10 mouse cellular contexts compared by ENCODE assay signal in the genomic region with DNA sequence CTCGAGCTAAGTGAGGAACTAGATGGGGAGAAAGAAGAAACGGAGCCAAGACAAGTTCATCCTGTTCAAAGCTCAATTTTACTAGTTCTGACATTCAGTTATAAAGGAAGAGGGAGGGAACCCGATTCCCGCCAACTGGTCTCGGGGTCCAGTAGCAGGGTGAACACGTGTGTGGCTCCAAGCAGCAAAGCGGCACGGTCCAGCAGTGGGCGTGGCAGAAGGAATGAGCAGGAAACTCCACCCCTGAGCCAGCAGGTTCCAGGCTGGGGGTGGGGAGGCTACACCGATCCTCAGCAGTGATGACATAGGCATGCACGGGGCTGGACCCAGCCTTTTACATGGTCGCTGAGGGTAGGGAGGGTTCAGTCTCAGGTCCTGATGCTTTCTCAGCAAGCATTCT. TPM values are rescaled to one million over a fixed set of nuclear protein-coding genes. Genes with fewer than 3 reads are reported as not detected.
DNase-seq lines count a peak whose midpoint lies in the region; ATAC-seq and TF ChIP-seq lines count a peak whose summit lies in the region.
"Not testable (repeated sequence)": the region's sequence is repeated elsewhere in the genome, so short reads cannot be mapped to it uniquely, and the experiment has no call there.
"Had no signal": no experiment of that assay in that cellular context is flagged by ENCODE, and none has a peak within 500 bp of the region (broad histone marks: within the 10 kb centered on the region; RNA-seq: fewer than 3 reads in every experiment).

No protein-coding gene starts in this region.

- H3K9ac ChIP-seq in CH12.LX (ENCODE audit: insufficient read depth, low read depth); forebrain, embryonic 15.5 days (replicated peaks); stomach, postnatal 0 days (ENCODE audit: low read length): not testable (repeated sequence)
- H3K9ac ChIP-seq in heart, embryonic 16.5 days (ENCODE audit: low read length) = peak overlapping the region; percentile 47; the same call in 1 of the 2 replicates
- peak overlapping the region; percentile 62 for H3K9ac ChIP-seq in liver, embryonic 13.5 days
- peak overlapping the region; percentile 9; the same call in 1 of the 2 replicates for H3K9ac ChIP-seq in midbrain, embryonic 14.5 days (replicated peaks; ENCODE audit: low read length)

- not testable (repeated sequence) for ATAC-seq in forebrain, embryonic 15.5 days (replicated peaks); heart, embryonic 16.5 days (replicated peaks; ENCODE audit: extremely low read depth, insufficient read depth, low FRiP score); midbrain, embryonic 14.5 days (ENCODE audit: low FRiP score, low TSS enrichment)
- peak; percentile 10 for ATAC-seq in liver, embryonic 13.5 days (ENCODE audit: low read depth)
- ATAC-seq in stomach, postnatal 0 days (ENCODE audit: low FRiP score, low TSS enrichment) = peak; percentile 13; the same call in 1 of the 2 replicates

- not testable (repeated sequence) for TF ChIP-seq CTCF in CH12.LX (conservative IDR thresholded peaks at IDR 0.05 in 1 of 2, IDR thresholded peaks at IDR 0.05 in 1 of 2; ENCODE audit: low read depth in 2 of 2, low read length in 2 of 2); cerebellum, adult 2 months (IDR thresholded peaks at IDR 0.05; ENCODE audit: borderline replicate concordance, insufficient read depth, low read depth, low read length); stomach, postnatal 0 days (IDR thresholded peaks at IDR 0.05; ENCODE audit: low read depth)

- peaks cover 13% of the 10 kb centered on the region; the same call in 1 of the 2 replicates for H3K79me2 ChIP-seq in CH12.LX (replicated peaks; ENCODE audit: control insufficient read depth, extremely low read depth, insufficient read depth, poor library complexity, severe bottlenecking)

- dilution Hi-C loops in CH12.LX (cut with MboI; ENCODE audit: extremely low pct_ligation_motif_present, extremely low pct_unique_long_range_greater_than_20kb, low sequenced_read_pairs) = not testable (repeated sequence)

- peaks cover 38 to 43% of the 10 kb centered on the region in 2 experiments for H3K4me1 ChIP-seq in CH12.LX (ENCODE audit: control insufficient read depth in 1 of 2, insufficient read depth in 2 of 2)
- peaks cover 24% of the 10 kb centered on the region for H3K4me1 ChIP-seq in cerebellum, adult 2 months (ENCODE audit: control insufficient read depth, insufficient read depth, low read length)
- H3K4me1 ChIP-seq in forebrain, embryonic 15.5 days = peaks cover 32% of the 10 kb centered on the region
- H3K4me1 ChIP-seq in heart, embryonic 16.5 days (ENCODE audit: control insufficient read depth, insufficient read depth, low read length) = peaks cover 20% of the 10 kb centered on the region
- H3K4me1 ChIP-seq in liver, embryonic 13.5 days (replicated peaks) = peaks cover 74% of the 10 kb centered on the region
- H3K4me1 ChIP-seq in midbrain, embryonic 14.5 days (ENCODE audit: control insufficient read depth, insufficient read depth, low read length) = peaks cover 12% of the 10 kb centered on the region
- not testable (repeated sequence) for H3K4me1 ChIP-seq in stomach, postnatal 0 days (replicated peaks; ENCODE audit: control insufficient read depth, insufficient read depth)

- H3K27me3 ChIP-seq in CH12.LX (replicated peaks); cerebellum, adult 2 months (ENCODE audit: control insufficient read depth, insufficient read depth, low read length); forebrain, embryonic 15.5 days; heart, embryonic 16.5 days (ENCODE audit: control insufficient read depth, insufficient read depth, low read length); liver, embryonic 13.5 days; midbrain, embryonic 14.5 days (ENCODE audit: control insufficient read depth, insufficient read depth, low read length); stomach, postnatal 0 days (ENCODE audit: control insufficient read depth, insufficient read depth, low read length): not testable (repeated sequence)

- peak overlapping the region in 1 of 3 experiments; percentile 13 for H3K4me3 ChIP-seq in CH12.LX (replicated peaks in 1 of 3; ENCODE audit: low read depth in 2 of 3, low read length in 2 of 3, poor library complexity in 1 of 3)
- H3K4me3 ChIP-seq in cerebellum, adult 2 months (replicated peaks; ENCODE audit: insufficient read depth, low read depth, low read length); midbrain, embryonic 14.5 days (replicated peaks; ENCODE audit: low read depth, low read length); stomach, postnatal 0 days (ENCODE audit: low read depth, low read length): not testable (repeated sequence)
- 0 out of 2 replicates have a peak overlapping the region, but pooled peaks have one; percentile 4 for H3K4me3 ChIP-seq in forebrain, embryonic 15.5 days
- peak overlapping the region; percentile 35 for H3K4me3 ChIP-seq in heart, embryonic 16.5 days (ENCODE audit: low read length)
- peak overlapping the region; percentile 37 for H3K4me3 ChIP-seq in liver, embryonic 13.5 days (replicated peaks)

- H3K36me3 ChIP-seq in CH12.LX (replicated peaks in 1 of 2; ENCODE audit: control insufficient read depth in 1 of 2, insufficient read depth in 1 of 2, low read length in 1 of 2); forebrain, embryonic 15.5 days; heart, embryonic 16.5 days (ENCODE audit: control insufficient read depth, insufficient read depth); liver, embryonic 13.5 days; midbrain, embryonic 14.5 days (ENCODE audit: control insufficient read depth, insufficient read depth, low read length); stomach, postnatal 0 days (ENCODE audit: control insufficient read depth, insufficient read depth, low read length): not testable (repeated sequence)

- in situ Hi-C loops in CH12.LX (cut with MboI; ENCODE audit: low pct_ligation_motif_present, low pct_unique_long_range_greater_than_20kb, low sequenced_read_pairs) = not testable (repeated sequence)

- DNase-seq in CH12.LX (ENCODE audit: extremely low read depth); midbrain, embryonic 14.5 days: not testable (repeated sequence)
- DNase-seq in cerebellum, adult 2 months = peak; percentile 22 to 26
- peak; percentile 85 for DNase-seq in kidney, adult 8-10 months
- DNase-seq in liver, embryonic 13.5 days = peak; percentile 71
- DNase-seq in stomach, postnatal 0 days (ENCODE audit: low spot score) = peak; percentile 75

- H3K4me2 ChIP-seq in CH12.LX (ENCODE audit: insufficient read depth, low read depth, poor library complexity, severe bottlenecking) = peak overlapping the region; percentile 72
- H3K4me2 ChIP-seq in forebrain, embryonic 15.5 days (replicated peaks) = peak overlapping the region; percentile 28
- peak overlapping the region; percentile 63 for H3K4me2 ChIP-seq in heart, embryonic 16.5 days (ENCODE audit: low read depth, low read length)
- H3K4me2 ChIP-seq in liver, embryonic 13.5 days = peak overlapping the region; percentile 66
- peak overlapping the region; percentile 34 for H3K4me2 ChIP-seq in midbrain, embryonic 14.5 days (ENCODE audit: low read length)
- H3K4me2 ChIP-seq in stomach, postnatal 0 days (replicated peaks; ENCODE audit: low read depth) = peak overlapping the region; percentile 49

- H3K27ac ChIP-seq in CH12.LX (ENCODE audit: insufficient read depth, low read depth); cerebellum, adult 2 months (ENCODE audit: insufficient read depth, low read length); forebrain, embryonic 15.5 days (replicated peaks); heart, embryonic 16.5 days (ENCODE audit: low read length); midbrain, embryonic 14.5 days (replicated peaks; ENCODE audit: low read depth, low read length): not testable (repeated sequence)
- H3K27ac ChIP-seq in liver, embryonic 13.5 days = peak overlapping the region; percentile 77
- peak overlapping the region; percentile 56 for H3K27ac ChIP-seq in stomach, postnatal 0 days (replicated peaks)

- not testable (repeated sequence) for H3K9me3 ChIP-seq in CH12.LX (replicated peaks; ENCODE audit: low read length); forebrain, embryonic 15.5 days; heart, embryonic 16.5 days (replicated peaks; ENCODE audit: control insufficient read depth, low read length); liver, embryonic 13.5 days (replicated peaks); midbrain, embryonic 14.5 days (ENCODE audit: control insufficient read depth, low read length); stomach, postnatal 0 days (ENCODE audit: control insufficient read depth, low read length)

- not testable (repeated sequence) for TF ChIP-seq POLR2A in CH12.LX (IDR thresholded peaks at IDR 0.05; ENCODE audit: low read depth, low read length); cerebellum, adult 2 months (IDR thresholded peaks at IDR 0.05; ENCODE audit: borderline replicate concordance, insufficient read depth, low read length)

- TF ChIP-seq RAD21 in CH12.LX (IDR thresholded peaks at IDR 0.05; ENCODE audit: low read depth, low read length) = not testable (repeated sequence)

- not testable (repeated sequence) for TF ChIP-seq EP300 in CH12.LX (IDR thresholded peaks at IDR 0.05; ENCODE audit: low read length); stomach, postnatal 0 days (optimal IDR thresholded peaks at IDR 0.05)

- WGBS in cerebellum, adult 2 months = 6% methylated on average over 12 of the region's 12 CpGs
- WGBS in forebrain, embryonic 15.5 days = under 1% methylated on average over 12 of the region's 12 CpGs
- under 1% methylated on average over 12 of the region's 12 CpGs for WGBS in heart, embryonic 16.5 days
- 2% methylated on average over 12 of the region's 12 CpGs for WGBS in liver, embryonic 13.5 days (ENCODE audit: insufficient replicate concordance)
- WGBS in midbrain, embryonic 14.5 days = 1% methylated on average over 12 of the region's 12 CpGs
- 3% methylated on average over 12 of the region's 12 CpGs for WGBS in stomach, postnatal 0 days

RNA-seq across cellular contexts. Expression of a gene that starts 2.4 kb away (rescaled TPM):
- 7.6 and 7.8 TPM in 2 replicates for total RNA-seq in CH12.LX (2012; rRNA removed)
- total RNA-seq in CH12.LX (2014; rRNA removed) = 2.3 and 3.1 TPM in 2 replicates
- polyA plus RNA-seq in CH12.LX (2012; ENCODE audit: insufficient read length, low read depth) = 17.0 and 18.1 TPM in 2 replicates
- 20.9 and 22.5 TPM in 2 replicates for polyA plus RNA-seq in cerebellum, adult 2 months (2012; rRNA removed)
- 19.0 and 19.4 TPM in 2 replicates for polyA plus RNA-seq in forebrain, embryonic 15.5 days (2015; fragmentation: Nextera tagmentation; extraction: Ambion mirVana)
- polyA plus RNA-seq in heart, embryonic 16.5 days (2015; fragmentation: Nextera tagmentation; extraction: Ambion mirVana) = 11.4 and 13.9 TPM in 2 replicates
- 9.3 and 9.9 TPM in 2 replicates for polyA plus RNA-seq in liver, embryonic 13.5 days (2015; fragmentation: Nextera tagmentation; extraction: Ambion mirVana)
- 14.8 and 16.2 TPM in 2 replicates for polyA plus RNA-seq in midbrain, embryonic 14.5 days (2014; fragmentation: Nextera tagmentation; extraction: Ambion mirVana)
- 12.8 and 15.8 TPM in 2 replicates for polyA plus RNA-seq in stomach, postnatal 0 days (2015; fragmentation: Nextera tagmentation; extraction: Ambion mirVana)

RNA-seq across cellular contexts. Expression of a gene that starts 57.5 kb away (rescaled TPM):
- total RNA-seq in CH12.LX (2012; rRNA removed) (not detected in 2 replicates), CH12.LX (2014; rRNA removed) (0.09 TPM in 1 of 2 replicates, not detected in the other)
- 0.11 TPM in 1 of 2 replicates, not detected in the other for polyA plus RNA-seq in CH12.LX (2012; ENCODE audit: insufficient read length, low read depth)
- not detected in 2 replicates for polyA plus RNA-seq in cerebellum, adult 2 months (2012; rRNA removed)
- not detected in 2 replicates for polyA plus RNA-seq in forebrain, embryonic 15.5 days (2015; fragmentation: Nextera tagmentation; extraction: Ambion mirVana)
- polyA plus RNA-seq in heart, embryonic 16.5 days (2015; fragmentation: Nextera tagmentation; extraction: Ambion mirVana) = not detected in 2 replicates
- polyA plus RNA-seq in liver, embryonic 13.5 days (2015; fragmentation: Nextera tagmentation; extraction: Ambion mirVana) = not detected in 2 replicates
- not detected in 2 replicates for polyA plus RNA-seq in midbrain, embryonic 14.5 days (2014; fragmentation: Nextera tagmentation; extraction: Ambion mirVana)
- polyA plus RNA-seq in stomach, postnatal 0 days (2015; fragmentation: Nextera tagmentation; extraction: Ambion mirVana) = not detected in 2 replicates
- total RNA-seq: layer of hippocampus, adult 18-20 months; monocyte, adult 5-6 weeks had no signal
